Mouse (Mus musculus) megakaryocyte, embryonic 14.5 days (primary cell): ENCODE measurements around the gene Dhrs7c.

ENCODE experiments used
- FLI1 ChIP-seq: IDR thresholded peaks from 2 replicates; pipeline ENCODE4 v1.6.1; 2012; ENCODE audit warnings: low read length, inconsistent platforms, mixed read lengths
- GATA1 ChIP-seq: IDR thresholded peaks from 3 replicates; pipeline ENCODE4 v1.6.1; 2012; ENCODE audit warnings: mixed read lengths, low read length, inconsistent platforms, borderline replicate concordance

GRCm38 (mm10) chr11:67797931-67798330 is at the start of gene Dhrs7c:
- TF ChIP-seq GATA1 (no peak), FLI1 (no peak)
